Mouse (Mus musculus): ENCODE results near the gene Kif15. TPM values are rescaled to one million over a fixed set of nuclear protein-coding genes. Genes with fewer than 3 reads are reported as not detected.

Gene Kif15
- polyA plus RNA-seq (2015; fragmentation: Nextera tagmentation; extraction: Ambion mirVana): 5.5 and 9.0 TPM in 2 replicates

DNA sequence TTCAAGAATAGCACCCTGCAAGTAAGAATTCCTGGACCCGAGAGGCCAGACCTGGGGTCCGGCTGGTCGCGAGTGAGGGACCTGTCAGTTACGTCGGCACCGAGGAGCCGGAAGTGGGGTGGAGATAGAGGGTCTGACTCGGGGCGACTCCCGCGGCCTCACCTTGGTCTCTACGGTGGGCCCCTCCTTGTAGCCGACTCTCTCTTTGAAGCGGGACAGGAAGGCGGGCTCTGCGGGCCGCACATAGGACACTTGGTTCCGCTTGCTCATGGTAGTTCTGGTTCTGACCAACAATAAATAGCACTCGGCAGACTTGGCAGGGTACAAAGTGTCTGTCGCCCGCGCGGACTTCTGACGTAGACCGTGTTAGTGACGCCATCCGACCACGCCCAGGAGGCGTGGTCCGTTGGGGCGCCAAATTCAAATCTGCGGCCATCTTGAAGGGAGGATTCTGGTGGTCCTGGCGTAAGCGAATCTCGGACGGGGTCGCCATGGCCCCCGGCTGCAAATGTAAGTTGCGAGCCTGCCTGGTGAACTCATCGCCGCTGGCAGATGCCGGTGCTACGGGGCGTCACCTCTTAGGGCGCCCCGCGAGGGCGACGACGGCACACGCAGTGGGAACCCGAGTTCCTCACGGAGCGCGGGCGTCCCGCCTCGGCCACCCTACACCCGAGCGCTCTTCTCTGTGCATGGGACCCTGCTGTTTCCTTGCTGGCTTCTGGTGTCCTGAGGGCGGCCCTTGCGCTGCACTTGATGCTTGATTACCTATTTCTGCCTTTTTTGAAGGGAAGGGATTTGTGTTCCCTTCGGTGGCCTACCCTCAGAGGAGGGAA lies at the start of gene Kif15, which contains the start of gene 1110059G10Rik:
TSS of gene Kif15 (plus strand) at position 404 of the 833 bp plus-strand sequence.
TSS of gene 1110059G10Rik (minus strand) at position 358 of the 833 bp plus-strand sequence.
- Histone ChIP-seq H3K9ac (ENCODE audit: low read depth, low read length) (peak within 1 kb of the TSS; percentile 86), H3K4me2 (ENCODE audit: low read length) (peak within 1 kb of the TSS; percentile 79), H3K36me3 (ENCODE audit: control insufficient read depth, insufficient read depth, low read length) (peaks cover 8% of the 10 kb centered on the region; the same call in 1 of the 2 replicates), H3K4me1 (ENCODE audit: control insufficient read depth, insufficient read depth, low read length) (peaks cover 13% of the 10 kb centered on the region), H3K9me3 (replicated peaks; ENCODE audit: control insufficient read depth, low read length, poor library complexity, severe bottlenecking) (no peaks in the 10 kb centered on the region), H3K27me3 (ENCODE audit: control insufficient read depth, insufficient read depth, low read depth, low read length) (no peaks in the 10 kb centered on the region), H3K4me3 (ENCODE audit: low read depth, low read length) (peak within 1 kb of the TSS; percentile 88), H3K27ac (ENCODE audit: low read length) (peak within 1 kb of the TSS; percentile 82)
- under 1% methylated on average over 64 of the region's 64 CpGs for WGBS
- ATAC-seq: peak; percentile 97

DNA sequence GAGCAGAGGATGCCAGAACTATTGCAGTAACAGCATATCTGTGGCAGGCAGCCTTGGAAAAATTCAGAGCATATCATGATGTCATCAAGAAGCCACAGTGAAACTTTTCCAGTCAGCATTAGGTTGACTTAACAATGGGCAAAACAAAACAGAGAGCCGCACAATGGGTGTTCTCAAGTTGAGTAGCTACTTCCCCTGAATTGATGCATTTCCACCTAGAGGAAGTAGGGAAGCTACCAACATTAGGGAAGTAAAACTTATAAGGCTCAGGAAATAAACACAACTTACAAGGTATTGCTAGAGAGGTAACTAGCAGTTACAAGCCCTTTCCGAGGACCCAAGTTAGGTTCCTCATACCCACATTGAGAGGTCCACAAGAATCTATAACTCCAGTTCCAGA lies 49.8 kb upstream of the Kif15 start:
- no peaks in the 10 kb centered on the region for H3K27me3 ChIP-seq (ENCODE audit: control insufficient read depth, insufficient read depth, low read depth, low read length)
- H3K27ac ChIP-seq (ENCODE audit: low read length): no peak overlapping the region
- WGBS: 91% methylated on average over 2 of the region's 2 CpGs
- H3K4me2 ChIP-seq (ENCODE audit: low read length): no peak overlapping the region
- peaks cover 4% of the 10 kb centered on the region; the same call in 1 of the 2 replicates for H3K36me3 ChIP-seq (ENCODE audit: control insufficient read depth, insufficient read depth, low read length)
- H3K4me3 ChIP-seq (ENCODE audit: low read depth, low read length): no peak overlapping the region
- no peaks in the 10 kb centered on the region for H3K9me3 ChIP-seq (replicated peaks; ENCODE audit: control insufficient read depth, low read length, poor library complexity, severe bottlenecking)
- no peak for ATAC-seq
- H3K4me1 ChIP-seq (ENCODE audit: control insufficient read depth, insufficient read depth, low read length): peaks cover 9% of the 10 kb centered on the region
- no peak overlapping the region for H3K9ac ChIP-seq (ENCODE audit: low read depth, low read length)

DNA sequence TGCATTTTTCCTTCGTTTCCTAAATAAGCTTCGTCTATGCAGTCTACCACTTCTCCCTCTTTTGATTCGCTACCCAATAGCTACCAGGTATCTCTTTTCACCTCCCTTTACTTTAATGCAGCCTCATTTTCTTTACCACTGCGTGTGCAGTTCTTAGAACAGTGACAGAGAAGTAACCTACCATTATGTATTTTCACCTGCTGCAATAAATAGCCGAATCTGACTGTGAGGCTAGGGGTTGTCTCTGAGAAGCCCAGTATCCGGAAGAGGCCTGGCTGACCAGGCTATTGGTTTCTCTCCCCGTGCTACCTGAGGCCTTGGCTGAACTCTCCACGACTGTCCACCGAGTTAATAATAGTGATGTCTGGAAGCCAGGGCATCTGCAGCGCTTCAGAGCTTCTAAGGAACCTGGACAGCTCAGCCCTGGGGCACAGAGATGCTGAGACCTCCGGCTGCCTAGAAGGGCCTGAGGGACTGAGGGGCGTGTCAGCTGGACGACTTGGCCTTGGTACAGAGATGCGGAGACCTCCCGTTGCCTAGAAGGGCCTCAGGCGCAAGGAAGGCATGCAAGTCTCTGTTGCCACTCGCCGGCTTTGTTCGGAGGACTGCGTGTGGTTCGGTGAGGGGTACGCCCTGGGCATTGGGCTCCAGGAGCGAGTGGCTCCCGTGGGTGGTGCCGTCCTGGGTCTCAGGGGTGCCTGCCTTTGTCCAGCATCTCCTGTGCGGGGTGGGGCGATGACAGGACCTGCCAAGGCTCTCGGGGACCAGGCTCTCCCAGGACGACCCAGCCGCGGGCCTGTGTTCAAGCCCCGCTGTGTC lies 47.9 kb upstream of the Kif15 start:
- peak overlapping the region; percentile 50 for H3K4me3 ChIP-seq (ENCODE audit: low read depth, low read length)
- H3K9ac ChIP-seq (ENCODE audit: low read depth, low read length): peak overlapping the region; percentile 75
- ATAC-seq: peak; percentile 99
- peak overlapping the region; percentile 53 for H3K27ac ChIP-seq (ENCODE audit: low read length)
- H3K4me2 ChIP-seq (ENCODE audit: low read length): peak overlapping the region; percentile 61
- H3K4me1 ChIP-seq (ENCODE audit: control insufficient read depth, insufficient read depth, low read length): peaks cover 9% of the 10 kb centered on the region
- no peaks in the 10 kb centered on the region for H3K9me3 ChIP-seq (replicated peaks; ENCODE audit: control insufficient read depth, low read length, poor library complexity, severe bottlenecking)
- peaks cover 3% of the 10 kb centered on the region; the same call in 1 of the 2 replicates for H3K36me3 ChIP-seq (ENCODE audit: control insufficient read depth, insufficient read depth, low read length)
- no peaks in the 10 kb centered on the region for H3K27me3 ChIP-seq (ENCODE audit: control insufficient read depth, insufficient read depth, low read depth, low read length)
- 12% methylated on average over 32 of the region's 32 CpGs for WGBS

GRCm38 (mm10) chr9:122922436-122922835 lies 28.4 kb upstream of the Kif15 start:
- peak overlapping the region; percentile 98 for H3K9ac ChIP-seq (ENCODE audit: low read depth, low read length)
- H3K27me3 ChIP-seq (ENCODE audit: control insufficient read depth, insufficient read depth, low read depth, low read length): no peaks in the 10 kb centered on the region
- H3K4me3 ChIP-seq (ENCODE audit: low read depth, low read length): peak overlapping the region; percentile 89
- H3K9me3 ChIP-seq (replicated peaks; ENCODE audit: control insufficient read depth, low read length, poor library complexity, severe bottlenecking): no peaks in the 10 kb centered on the region
- ATAC-seq: peak; percentile 66
- H3K4me2 ChIP-seq (ENCODE audit: low read length): peak overlapping the region; percentile 60
- H3K36me3 ChIP-seq (ENCODE audit: control insufficient read depth, insufficient read depth, low read length): peaks cover 27% of the 10 kb centered on the region
- 23% methylated on average over 3 of the region's 3 CpGs for WGBS
- peaks cover 9% of the 10 kb centered on the region for H3K4me1 ChIP-seq (ENCODE audit: control insufficient read depth, insufficient read depth, low read length)
- H3K27ac ChIP-seq (ENCODE audit: low read length): peak overlapping the region; percentile 91

DNA sequence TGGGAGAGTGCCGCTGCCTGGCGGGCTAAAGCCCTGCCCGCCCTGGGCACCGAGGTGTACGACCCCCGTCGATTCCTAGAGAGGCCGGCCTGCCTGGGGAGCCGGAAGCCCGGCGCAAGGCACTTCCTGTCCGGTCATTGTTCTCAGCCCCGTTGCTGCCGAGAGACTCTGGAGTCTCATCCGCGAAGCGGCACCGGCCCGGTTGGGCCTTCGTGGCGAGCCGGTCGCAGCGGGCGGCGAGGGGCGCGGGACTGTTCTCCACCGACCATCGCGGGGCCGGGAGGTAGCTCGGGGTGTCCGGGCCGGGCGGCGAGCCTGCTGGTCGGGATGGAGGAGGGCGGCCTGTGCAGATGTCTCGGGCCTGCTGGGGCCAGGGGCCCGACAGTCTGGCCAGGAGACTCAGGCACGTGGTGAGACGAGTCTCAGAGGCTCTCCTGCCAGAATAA lies 27.9 kb upstream of the Kif15 start, which contains the start of gene Zfp105:
TSS of gene Zfp105 (plus strand) at position 137 of the 446 bp plus-strand sequence.
- Histone ChIP-seq H3K27ac (ENCODE audit: low read length) (peak within 1 kb of the TSS; percentile 91), H3K4me1 (ENCODE audit: control insufficient read depth, insufficient read depth, low read length) (peaks cover 9% of the 10 kb centered on the region), H3K9ac (ENCODE audit: low read depth, low read length) (peak within 1 kb of the TSS; percentile 98), H3K36me3 (ENCODE audit: control insufficient read depth, insufficient read depth, low read length) (peaks cover 31% of the 10 kb centered on the region), H3K4me3 (ENCODE audit: low read depth, low read length) (peak within 1 kb of the TSS; percentile 89), H3K27me3 (ENCODE audit: control insufficient read depth, insufficient read depth, low read depth, low read length) (no peaks in the 10 kb centered on the region), H3K9me3 (replicated peaks; ENCODE audit: control insufficient read depth, low read length, poor library complexity, severe bottlenecking) (no peaks in the 10 kb centered on the region), H3K4me2 (ENCODE audit: low read length) (peak within 1 kb of the TSS; percentile 60)
- under 1% methylated on average over 43 of the region's 43 CpGs for WGBS
- ATAC-seq: peak; percentile 99

GRCm38 (mm10) chr9:122928915-122929314 lies 21.9 kb upstream of the Kif15 start:
- no peaks in the 10 kb centered on the region for H3K27me3 ChIP-seq (ENCODE audit: control insufficient read depth, insufficient read depth, low read depth, low read length)
- no peak overlapping the region for H3K9ac ChIP-seq (ENCODE audit: low read depth, low read length)
- no peak overlapping the region for H3K27ac ChIP-seq (ENCODE audit: low read length)
- no peaks in the 10 kb centered on the region for H3K9me3 ChIP-seq (replicated peaks; ENCODE audit: control insufficient read depth, low read length, poor library complexity, severe bottlenecking)
- peaks cover 68% of the 10 kb centered on the region for H3K36me3 ChIP-seq (ENCODE audit: control insufficient read depth, insufficient read depth, low read length)
- WGBS: 97% methylated on average over 3 of the region's 3 CpGs
- no peak overlapping the region for H3K4me3 ChIP-seq (ENCODE audit: low read depth, low read length)
- H3K4me2 ChIP-seq (ENCODE audit: low read length): no peak overlapping the region
- peaks cover under 1% of the 10 kb centered on the region for H3K4me1 ChIP-seq (ENCODE audit: control insufficient read depth, insufficient read depth, low read length)
- no peak for ATAC-seq

- Histone ChIP-seq H3K27me3 (ENCODE audit: control insufficient read depth, insufficient read depth, low read depth, low read length) (no peaks in the 10 kb centered on the region), H3K4me3 (ENCODE audit: low read depth, low read length) (no peak overlapping the region), H3K27ac (ENCODE audit: low read length) (no peak overlapping the region), H3K9me3 (replicated peaks; ENCODE audit: control insufficient read depth, low read length, poor library complexity, severe bottlenecking) (no peaks in the 10 kb centered on the region), H3K4me2 (ENCODE audit: low read length) (no peak overlapping the region), H3K36me3 (ENCODE audit: control insufficient read depth, insufficient read depth, low read length) (no peaks in the 10 kb centered on the region), H3K9ac (ENCODE audit: low read depth, low read length) (no peak overlapping the region), H3K4me1 (ENCODE audit: control insufficient read depth, insufficient read depth, low read length) (no peaks in the 10 kb centered on the region)
- ATAC-seq: no peak
- 94% methylated on average over 10 of the region's 10 CpGs for WGBS
These were observed 47.8 kb downstream of the Kif15 start for GRCm38 (mm10) chr9:122998406-122999192.

DNA sequence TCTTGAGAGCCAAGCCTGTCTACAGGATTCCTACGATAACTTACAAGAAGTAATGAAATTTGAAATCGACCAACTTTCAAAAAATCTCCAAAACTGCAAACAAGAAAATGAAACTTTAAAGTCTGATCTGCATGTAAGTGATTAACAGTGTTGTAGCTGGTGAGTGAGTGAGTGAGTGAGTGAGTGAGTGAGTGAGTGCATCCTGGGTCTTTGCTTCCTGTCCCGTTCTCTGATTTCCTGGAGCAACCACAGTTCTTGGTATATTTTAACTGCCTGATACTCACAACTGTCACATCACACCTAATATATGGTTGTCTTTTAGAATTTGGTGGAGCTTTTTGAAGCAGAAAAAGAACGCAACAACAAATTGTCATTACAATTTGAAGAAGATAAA lies 48.3 kb downstream of the Kif15 start:
- WGBS: over 99% methylated on average over 4 of the region's 4 CpGs
- Histone ChIP-seq H3K4me2 (ENCODE audit: low read length) (no peak overlapping the region), H3K9me3 (replicated peaks; ENCODE audit: control insufficient read depth, low read length, poor library complexity, severe bottlenecking) (no peaks in the 10 kb centered on the region), H3K4me3 (ENCODE audit: low read depth, low read length) (no peak overlapping the region), H3K9ac (ENCODE audit: low read depth, low read length) (no peak overlapping the region), H3K27ac (ENCODE audit: low read length) (no peak overlapping the region), H3K4me1 (ENCODE audit: control insufficient read depth, insufficient read depth, low read length) (no peaks in the 10 kb centered on the region), H3K36me3 (ENCODE audit: control insufficient read depth, insufficient read depth, low read length) (no peaks in the 10 kb centered on the region), H3K27me3 (ENCODE audit: control insufficient read depth, insufficient read depth, low read depth, low read length) (no peaks in the 10 kb centered on the region)
- no peak for ATAC-seq
